Comparison of ENCODE assay signal across 27 mouse cellular contexts in the genomic region with DNA sequence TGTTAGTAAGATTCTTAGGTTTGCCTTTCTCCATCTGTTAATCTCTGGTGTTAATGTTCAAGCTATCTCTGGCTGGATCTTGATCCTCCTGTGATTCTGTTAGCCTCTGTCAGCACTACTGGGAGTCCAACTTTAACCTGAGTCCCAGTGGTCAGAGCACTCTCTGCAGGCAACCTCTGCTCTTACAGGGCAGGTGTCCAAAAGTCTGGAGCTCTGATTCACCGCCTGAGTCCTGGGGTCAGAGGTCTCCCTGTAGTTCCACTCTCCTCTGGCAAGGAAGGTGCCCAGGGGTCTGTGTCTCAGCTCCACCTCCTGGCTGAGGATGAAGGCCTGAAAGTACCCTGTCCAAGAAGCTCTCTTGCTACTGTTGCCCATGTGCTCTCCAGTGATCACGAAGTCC.
DNase-seq lines count a peak whose midpoint lies in the region; ATAC-seq and TF ChIP-seq lines count a peak whose summit lies in the region.
"Had no signal": no experiment of that assay in that cellular context is flagged by ENCODE, and none has a peak within 500 bp of the region (broad histone marks: within the 10 kb centered on the region; RNA-seq: fewer than 3 reads in every experiment).

No protein-coding gene starts in this region.

- H3K4me2 ChIP-seq in kidney, embryonic 16.5 days (replicated peaks; ENCODE audit: low read depth, low read length): no peak overlapping the region
- H3K4me2 ChIP-seq in liver, embryonic 11.5 days: no peak overlapping the region
- H3K4me2 ChIP-seq in midbrain, embryonic 15.5 days: no peak overlapping the region
- H3K4me2 ChIP-seq: embryonic facial prominence, embryonic 13.5 days; forebrain, embryonic 13.5 days; heart, embryonic 12.5 days; heart, embryonic 15.5 days; hindbrain, embryonic 14.5 days had no signal

- H3K36me3 ChIP-seq in kidney, embryonic 16.5 days (ENCODE audit: insufficient read depth, low read length): no peaks in the 10 kb centered on the region
- no peaks in the 10 kb centered on the region for H3K36me3 ChIP-seq in liver, adult 2 months (ENCODE audit: control insufficient read depth, insufficient read depth, low read length)
- H3K36me3 ChIP-seq in liver, embryonic 11.5 days (ENCODE audit: control insufficient read depth, insufficient read depth, low read length): no peaks in the 10 kb centered on the region
- no peaks in the 10 kb centered on the region for H3K36me3 ChIP-seq in midbrain, embryonic 15.5 days (replicated peaks)
- H3K36me3 ChIP-seq: embryonic facial prominence, embryonic 10.5 days; embryonic facial prominence, embryonic 13.5 days; forebrain, embryonic 10.5 days; heart, embryonic 12.5 days; heart, embryonic 15.5 days had no signal

- no peak overlapping the region for H3K27ac ChIP-seq in kidney, embryonic 16.5 days (ENCODE audit: low read length)
- no peak overlapping the region for H3K27ac ChIP-seq in liver, adult 2 months (replicated peaks; ENCODE audit: insufficient read depth, low read depth, low read length)
- H3K27ac ChIP-seq in liver, embryonic 11.5 days (ENCODE audit: low read depth, low read length): no peak overlapping the region
- no peak overlapping the region for H3K27ac ChIP-seq in gastrocnemius, adult 2 months
- no peak overlapping the region for H3K27ac ChIP-seq in midbrain, embryonic 15.5 days
- H3K27ac ChIP-seq: embryonic facial prominence, embryonic 10.5 days; embryonic facial prominence, embryonic 13.5 days; forebrain, embryonic 10.5 days; forebrain, embryonic 13.5 days; heart, embryonic 15.5 days; hindbrain, embryonic 14.5 days; hindbrain, postnatal 0 days had no signal

- TF ChIP-seq CTCF in liver, adult 2 months (IDR thresholded peaks at IDR 0.05; ENCODE audit: low read depth, low read length): no peak
- no peak for TF ChIP-seq CTCF in gastrocnemius, adult 2 months (IDR thresholded peaks at IDR 0.05)

- no peaks in the 10 kb centered on the region for H3K79me2 ChIP-seq in liver, adult 2 months (ENCODE audit: control insufficient read depth, insufficient read depth, low read length)

- peak; percentile 59 for DNase-seq in kidney, adult 18-20 months
- DNase-seq in liver, adult 2 months (ENCODE audit: extremely low read depth, low read depth, low spot score): peak; percentile 10
- no peak for DNase-seq in liver, embryonic 11.5 days (ENCODE audit: low spot score)
- DNase-seq in kidney, postnatal 14 days: peak; percentile 22
- no peak for DNase-seq in gastrocnemius, adult 2 months
- DNase-seq: adrenal gland, adult 2 months; adrenal gland, postnatal 14 days; cerebellum, adult 11 months; cerebellum, adult 8-10 months; cerebellum, postnatal 36 days; embryo, embryonic 11 days; gastrocnemius, postnatal 14 days; heart, adult 11 months; heart, postnatal 14 days; heart, postnatal 4 days had no signal

- H3K27me3 ChIP-seq in kidney, embryonic 16.5 days (ENCODE audit: insufficient read depth, low read length): no peaks in the 10 kb centered on the region
- no peaks in the 10 kb centered on the region for H3K27me3 ChIP-seq in liver, adult 2 months (ENCODE audit: control insufficient read depth, insufficient read depth, low read length)
- H3K27me3 ChIP-seq in liver, embryonic 11.5 days (replicated peaks; ENCODE audit: control insufficient read depth, insufficient read depth, low read length): no peaks in the 10 kb centered on the region
- H3K27me3 ChIP-seq in midbrain, embryonic 15.5 days (replicated peaks): no peaks in the 10 kb centered on the region
- H3K27me3 ChIP-seq: embryonic facial prominence, embryonic 13.5 days; forebrain, embryonic 13.5 days; heart, embryonic 12.5 days; heart, embryonic 15.5 days had no signal

- TF ChIP-seq POLR2A in liver, adult 2 months (IDR thresholded peaks at IDR 0.05; ENCODE audit: extremely low read depth, insufficient read depth, low read length): no peak

- no peak for ATAC-seq in kidney, embryonic 16.5 days (ENCODE audit: low FRiP score, low TSS enrichment)
- ATAC-seq in liver, embryonic 11.5 days (replicated peaks; ENCODE audit: low FRiP score): no peak
- no peak for ATAC-seq in midbrain, embryonic 15.5 days (replicated peaks)
- ATAC-seq: CD4-positive, CD25-positive, alpha-beta regulatory T cell, adult 4 months; forebrain, embryonic 13.5 days; forebrain, embryonic 16.5 days; hindbrain, postnatal 0 days had no signal

- H3K9me3 ChIP-seq in kidney, embryonic 16.5 days (ENCODE audit: low read length): no peaks in the 10 kb centered on the region
- no peaks in the 10 kb centered on the region for H3K9me3 ChIP-seq in liver, embryonic 11.5 days (ENCODE audit: control insufficient read depth, low read length)
- H3K9me3 ChIP-seq in midbrain, embryonic 15.5 days: no peaks in the 10 kb centered on the region
- H3K9me3 ChIP-seq: embryonic facial prominence, embryonic 10.5 days; embryonic facial prominence, embryonic 13.5 days; forebrain, embryonic 10.5 days; forebrain, embryonic 13.5 days; heart, embryonic 15.5 days had no signal

- no peaks in the 10 kb centered on the region for H3K4me1 ChIP-seq in kidney, embryonic 16.5 days (ENCODE audit: insufficient read depth, low read length)
- H3K4me1 ChIP-seq in liver, adult 2 months (ENCODE audit: control insufficient read depth, insufficient read depth, low read length): no peaks in the 10 kb centered on the region
- no peaks in the 10 kb centered on the region for H3K4me1 ChIP-seq in liver, embryonic 11.5 days (replicated peaks; ENCODE audit: control insufficient read depth, insufficient read depth, low read length)
- H3K4me1 ChIP-seq in midbrain, embryonic 15.5 days: no peaks in the 10 kb centered on the region
- H3K4me1 ChIP-seq: embryonic facial prominence, embryonic 10.5 days; embryonic facial prominence, embryonic 13.5 days; forebrain, embryonic 10.5 days; forebrain, embryonic 13.5 days; heart, embryonic 12.5 days; heart, embryonic 15.5 days had no signal

- H3K9ac ChIP-seq in kidney, embryonic 16.5 days (replicated peaks; ENCODE audit: low read length): no peak overlapping the region
- no peak overlapping the region for H3K9ac ChIP-seq in liver, adult 2 months (ENCODE audit: low read depth, low read length)
- no peak overlapping the region for H3K9ac ChIP-seq in liver, embryonic 11.5 days (ENCODE audit: low read depth, low read length)
- no peak overlapping the region for H3K9ac ChIP-seq in midbrain, embryonic 15.5 days
- H3K9ac ChIP-seq: embryonic facial prominence, embryonic 13.5 days; forebrain, embryonic 13.5 days; heart, embryonic 12.5 days; heart, embryonic 15.5 days; hindbrain, embryonic 14.5 days had no signal

- intact Hi-C loops in gastrocnemius, adult 2 months (cut with DNase I): no loop called here

- 56% methylated on average over 2 of the region's 2 CpGs for WGBS in kidney, embryonic 16.5 days
- 70% methylated on average over 2 of the region's 2 CpGs for whole genome bisulfite sequencing in liver, adult 2 months
- 78% methylated on average over 2 of the region's 2 CpGs for WGBS in liver, embryonic 11.5 days
- WGBS in midbrain, embryonic 15.5 days: 87% methylated on average over 2 of the region's 2 CpGs

- H3K4me3 ChIP-seq in kidney, embryonic 16.5 days (ENCODE audit: low read length): no peak overlapping the region
- H3K4me3 ChIP-seq in liver, adult 2 months (ENCODE audit: insufficient read depth, low read depth, low read length): no peak overlapping the region
- no peak overlapping the region for H3K4me3 ChIP-seq in liver, embryonic 11.5 days (ENCODE audit: low read depth, low read length)
- H3K4me3 ChIP-seq in gastrocnemius, adult 2 months: no peak overlapping the region
- no peak overlapping the region for H3K4me3 ChIP-seq in midbrain, embryonic 15.5 days
- H3K4me3 ChIP-seq: embryonic facial prominence, embryonic 10.5 days; embryonic facial prominence, embryonic 13.5 days; forebrain, embryonic 10.5 days; forebrain, embryonic 13.5 days; heart, embryonic 12.5 days; heart, embryonic 15.5 days had no signal

Comparison
In these comparisons a context has a peak if more than half of its experiments do, and no peak if none do; other contexts are left out.
1. DNase-seq: peak in kidney, adult 18-20 months (single experiment), liver, adult 2 months (single experiment) and kidney, postnatal 14 days (single experiment); none in liver, embryonic 11.5 days (single experiment) and gastrocnemius, adult 2 months (single experiment).